Mouse (Mus musculus): ENCODE measurements around the gene Reln.
A peak's percentile ranks its signal among the peaks of the same experiment; 100 is the strongest.

The Reln gene

GRCm38 (mm10) chr5:22344556-22344975 is at the start of gene Reln:
Gene Reln, minus strand, starts transcription at chr5:22344702.
- DNase-seq (ENCODE audit: low read depth, low spot score) = no peak

- DNase-seq (ENCODE audit: low read depth, low spot score) = no peak
These were observed 44.0 kb upstream of the Reln start for GRCm38 (mm10) chr5:22388502-22388901.

GRCm38 (mm10) chr5:22360510-22360909 is 16.0 kb upstream of the Reln start:
- no peak for DNase-seq (ENCODE audit: low read depth, low spot score)

- DNase-seq (ENCODE audit: low read depth, low spot score) = no peak
These were observed 3.9 kb upstream of the Reln start for GRCm38 (mm10) chr5:22348412-22348811.

GRCm38 (mm10) chr5:22347732-22348131 is 3.2 kb upstream of the Reln start:
- DNase-seq (ENCODE audit: low read depth, low spot score) = no peak

- DNase-seq (ENCODE audit: low read depth, low spot score) = no peak
These were observed 1.6 kb upstream of the Reln start for GRCm38 (mm10) chr5:22345894-22346635.

GRCm38 (mm10) chr5:22344976-22345651 is 612 bp upstream of the Reln start:
- DNase-seq (ENCODE audit: low read depth, low spot score) = no peak

GRCm38 (mm10) chr5:22343843-22344555 is 503 bp downstream of the Reln start:
- DNase-seq (ENCODE audit: low read depth, low spot score) = no peak

- DNase-seq (ENCODE audit: low read depth, low spot score) = no peak
These were observed 1.0 kb downstream of the Reln start for GRCm38 (mm10) chr5:22343536-22343842.

GRCm38 (mm10) chr5:22342461-22342860 is 2.0 kb downstream of the Reln start:
- no peak for DNase-seq (ENCODE audit: low read depth, low spot score)

GRCm38 (mm10) chr5:22340991-22341390 is 3.5 kb downstream of the Reln start:
- DNase-seq (ENCODE audit: low read depth, low spot score) = no peak

GRCm38 (mm10) chr5:22335408-22335807 is 9.1 kb downstream of the Reln start:
- no peak for DNase-seq (ENCODE audit: low read depth, low spot score)

- DNase-seq (ENCODE audit: low read depth, low spot score) = no peak
These were observed 13.7 kb downstream of the Reln start for GRCm38 (mm10) chr5:22330802-22331201.

- DNase-seq (ENCODE audit: low read depth, low spot score) = peak; percentile 10
These were observed 15.8 kb downstream of the Reln start for GRCm38 (mm10) chr5:22328431-22329359.

- peak; percentile 28 for DNase-seq (ENCODE audit: low read depth, low spot score)
These were observed 17.3 kb downstream of the Reln start for GRCm38 (mm10) chr5:22327170-22327569.

- DNase-seq (ENCODE audit: low read depth, low spot score) = no peak
These were observed 20.7 kb downstream of the Reln start for GRCm38 (mm10) chr5:22323801-22324200.

GRCm38 (mm10) chr5:22317807-22318206 is 26.7 kb downstream of the Reln start:
- no peak for DNase-seq (ENCODE audit: low read depth, low spot score)

GRCm38 (mm10) chr5:22316471-22316870 is 28.0 kb downstream of the Reln start:
- no peak for DNase-seq (ENCODE audit: low read depth, low spot score)

- no peak for DNase-seq (ENCODE audit: low read depth, low spot score)
These were observed 28.5 kb downstream of the Reln start for GRCm38 (mm10) chr5:22315990-22316389.

GRCm38 (mm10) chr5:22312995-22313394 is 31.5 kb downstream of the Reln start:
- DNase-seq (ENCODE audit: low read depth, low spot score) = no peak

- DNase-seq (ENCODE audit: low read depth, low spot score) = no peak
These were observed 33.5 kb downstream of the Reln start for GRCm38 (mm10) chr5:22311046-22311445.

- DNase-seq (ENCODE audit: low read depth, low spot score) = no peak
These were observed 35.5 kb downstream of the Reln start for GRCm38 (mm10) chr5:22309001-22309400.

Data from 3T3-L1 (cell line).